Mouse (Mus musculus) limb, embryonic 11.5 days (tissue): ENCODE results near the gene Ciapin1. TPM values are rescaled to one million over a fixed set of nuclear protein-coding genes. Genes with fewer than 3 reads are reported as not detected.
"Not testable (repeated sequence)": the region's sequence is repeated elsewhere in the genome, so short reads cannot be mapped to it uniquely, and the experiment has no call there.

Experiments
- ATAC-seq: fragments of 200-750 bp; cut with Nextera tagmentation; 2 replicates; pipeline ENCODE4 v1.8.0; 2017; ENCODE audit warnings: low read depth; ENCODE audit not compliant: insufficient number of reproducible peaks, low FRiP score, low TSS enrichment
- DNase-seq: peaks from one replicate; pipeline ENCODE4 v3.0.0-alpha.2; 2015; ENCODE audit warnings: low spot score
- H3K27ac ChIP-seq: fragments of 300-500 bp; sonication (generic); replicated peaks from 2 replicates; pipeline ENCODE4 v1.5.1; 2014; ENCODE audit warnings: low read depth, mild to moderate bottlenecking, low read length
- H3K27me3 ChIP-seq: fragments of 300-500 bp; sonication (generic); 2 replicates; pipeline ENCODE4 v1.6.1; 2014; ENCODE audit warnings: mild to moderate bottlenecking, low read length, mixed read lengths; ENCODE audit not compliant: control insufficient read depth, insufficient read depth
- H3K36me3 ChIP-seq: fragments of 300-500 bp; sonication (generic); 2 replicates; pipeline ENCODE4 v1.6.1; 2014; ENCODE audit warnings: mild to moderate bottlenecking, low read length, moderate library complexity, mixed read lengths; ENCODE audit not compliant: control insufficient read depth, insufficient read depth
- H3K4me1 ChIP-seq: fragments of 300-500 bp; sonication (generic); 2 replicates; pipeline ENCODE4 v1.6.1; 2014; ENCODE audit warnings: low read length, mixed read lengths; ENCODE audit not compliant: control insufficient read depth, insufficient read depth
- H3K4me2 ChIP-seq: fragments of 300-500 bp; sonication (generic); 2 replicates; pipeline ENCODE4 v1.6.1; 2014; ENCODE audit warnings: low read depth, mild to moderate bottlenecking, moderate library complexity; ENCODE audit not compliant: severe bottlenecking
- H3K4me3 ChIP-seq: fragments of 300-500 bp; sonication (generic); 2 replicates; pipeline ENCODE4 v1.5.1; 2014; ENCODE audit warnings: low read depth, low read length
- H3K9ac ChIP-seq: fragments of 300-500 bp; sonication (generic); 2 replicates; pipeline ENCODE4 v1.6.1; 2014; ENCODE audit warnings: mild to moderate bottlenecking, low read length
- H3K9me3 ChIP-seq: fragments of 300-500 bp; sonication (generic); 2 replicates; pipeline ENCODE4 v1.6.1; 2016; ENCODE audit warnings: low read length; ENCODE audit not compliant: control insufficient read depth
- WGBS: fragments of 180-500 bp; shearing (Covaris S2); extraction: QIAGEN DNeasy Blood & Tissue Kit; methylation state at CpG from one replicate; pipeline ENCODE4 v1.1.7; 2014; 5-methylcytosine and 5-hydroxymethylcytosine counted together
- polyA plus RNA-seq: library from polyadenylated mRNA; unstranded; fragments of >200 nt; fragmentation: Nextera tagmentation; extraction: Ambion mirVana; gene quantifications from 2 replicates; pipeline ENCODE4 v1.2.1, GENCODE M21; 2014

Gene Ciapin1
- polyA plus RNA-seq, 1 experiment from 2014 or later, result 131 TPM

- H3K4me2 ChIP-seq, result no peak overlapping the region
- 0 out of 2 replicates have a peak, but pooled peaks cover 3% of the 10 kb centered on the region for H3K4me1 ChIP-seq
- DNase-seq, result no peak
- no peaks in the 10 kb centered on the region for H3K27me3 ChIP-seq
- no peak overlapping the region for H3K9ac ChIP-seq
- peaks cover 5% of the 10 kb centered on the region for H3K36me3 ChIP-seq
- H3K27ac ChIP-seq, result no peak overlapping the region
- no peaks in the 10 kb centered on the region for H3K9me3 ChIP-seq
- no peak overlapping the region for H3K4me3 ChIP-seq
- ATAC-seq, result no peak
- WGBS, result 83% methylated on average over 12 of the region's 12 CpGs
Observed at GRCm38 (mm10) chr8:94862487-94863220, 24.5 kb upstream of the Ciapin1 start.

- no peaks in the 10 kb centered on the region for H3K27me3 ChIP-seq
- ATAC-seq, result no peak
- H3K36me3 ChIP-seq, result peaks cover 5% of the 10 kb centered on the region
- 0 out of 2 replicates have a peak, but pooled peaks cover 3% of the 10 kb centered on the region for H3K4me1 ChIP-seq
- no peaks in the 10 kb centered on the region for H3K9me3 ChIP-seq
- peak; percentile 80 for DNase-seq
- H3K4me3 ChIP-seq, result no peak overlapping the region
- no peak overlapping the region for H3K27ac ChIP-seq
- WGBS, result 73% methylated on average over 8 of the region's 8 CpGs
- no peak overlapping the region for H3K9ac ChIP-seq
- H3K4me2 ChIP-seq, result no peak overlapping the region
Observed at GRCm38 (mm10) chr8:94861352-94861910, 23.3 kb upstream of the Ciapin1 start.

- Histone ChIP-seq H3K36me3 (peaks cover 6% of the 10 kb centered on the region), H3K27ac (peak within 1 kb of the TSS; percentile 55; the same call in 1 of the 2 replicates)
Observed at GRCm38 (mm10) chr8:94857346-94858173, 19.4 kb upstream of the Ciapin1 start, which contains the start of gene Polr2c. Polr2c (plus strand) TSS chr8:94857450.

GRCm38 (mm10) chr8:94857011-94857345, 18.8 kb upstream of the Ciapin1 start:
- DNase-seq, result no peak
- Histone ChIP-seq H3K4me1 (0 out of 2 replicates have a peak, but pooled peaks cover 3% of the 10 kb centered on the region), H3K36me3 (peaks cover 6% of the 10 kb centered on the region; the same call in 1 of the 2 replicates), H3K4me3 (peak overlapping the region; percentile 96), H3K4me2 (no peak overlapping the region), H3K9me3 (no peaks in the 10 kb centered on the region), H3K27ac (no peak overlapping the region), H3K9ac (no peak overlapping the region), H3K27me3 (no peaks in the 10 kb centered on the region)
- 0 out of 2 replicates have a peak, but pooled peaks have one; percentile 8 for ATAC-seq
- 35% methylated on average over 5 of the region's 5 CpGs for WGBS

More at GRCm38 (mm10) chr8:94857346-94858173, 19.4 kb upstream of the Ciapin1 start, which contains the start of gene Polr2c:
- ATAC-seq, result peak; percentile 64
- Histone ChIP-seq H3K9ac (peak within 1 kb of the TSS; percentile 91), H3K4me1 (0 out of 2 replicates have a peak, but pooled peaks cover 3% of the 10 kb centered on the region), H3K4me3 (peak within 1 kb of the TSS; percentile 96), H3K4me2 (peak within 1 kb of the TSS; percentile 78), H3K9me3 (no peaks in the 10 kb centered on the region), H3K27me3 (no peaks in the 10 kb centered on the region)
- DNase-seq, result peak; percentile 96
- under 1% methylated on average over 67 of the region's 68 CpGs for WGBS

- not testable (repeated sequence) for H3K4me3 ChIP-seq, H3K4me2 ChIP-seq, H3K27me3 ChIP-seq, H3K4me1 ChIP-seq, H3K27ac ChIP-seq, H3K9me3 ChIP-seq, DNase-seq, ATAC-seq, H3K9ac ChIP-seq
- WGBS, result 89% methylated on average over 11 of the region's 11 CpGs
- peaks cover 13% of the 10 kb centered on the region for H3K36me3 ChIP-seq
Observed at GRCm38 (mm10) chr8:94854761-94855160, 16.6 kb upstream of the Ciapin1 start.

GRCm38 (mm10) chr8:94850049-94850448, 11.9 kb upstream of the Ciapin1 start:
- H3K9me3 ChIP-seq, result no peaks in the 10 kb centered on the region
- ATAC-seq (no peak), DNase-seq (no peak)
- H3K4me2 ChIP-seq, result no peak overlapping the region
- no peaks in the 10 kb centered on the region for H3K4me1 ChIP-seq
- peaks cover 13% of the 10 kb centered on the region for H3K36me3 ChIP-seq
- WGBS, result 94% methylated on average over 5 of the region's 5 CpGs
- H3K27ac ChIP-seq, result no peak overlapping the region
- H3K27me3 ChIP-seq, result no peaks in the 10 kb centered on the region
- H3K9ac ChIP-seq, result no peak overlapping the region
- H3K4me3 ChIP-seq, result no peak overlapping the region

- WGBS, result 56% methylated on average over 2 of the region's 2 CpGs
- DNase-seq (no peak), ATAC-seq (no peak)
- Histone ChIP-seq H3K36me3 (0 out of 2 replicates have a peak, but pooled peaks cover 2% of the 10 kb centered on the region), H3K4me2 (no peak overlapping the region), H3K9me3 (no peaks in the 10 kb centered on the region), H3K9ac (no peak overlapping the region), H3K27me3 (no peaks in the 10 kb centered on the region), H3K4me3 (no peak overlapping the region), H3K4me1 (peaks cover 5% of the 10 kb centered on the region; the same call in 1 of the 2 replicates), H3K27ac (no peak overlapping the region)
Observed at GRCm38 (mm10) chr8:94841183-94841582, 3.0 kb upstream of the Ciapin1 start.

GRCm38 (mm10) chr8:94838600-94838999, 442 bp upstream of the Ciapin1 start:
- peaks cover 5% of the 10 kb centered on the region; the same call in 1 of the 2 replicates for H3K4me1 ChIP-seq
- no peak for DNase-seq
- peak; percentile 22; the same call in 1 of the 2 replicates for ATAC-seq
- H3K36me3 ChIP-seq, result no peaks in the 10 kb centered on the region
- under 1% methylated on average over 24 of the region's 24 CpGs for WGBS
- peak overlapping the region; percentile 76 for H3K4me2 ChIP-seq
- no peaks in the 10 kb centered on the region for H3K9me3 ChIP-seq
- H3K4me3 ChIP-seq, result peak overlapping the region; percentile 92
- H3K27ac ChIP-seq, result peak overlapping the region; percentile 65; the same call in 1 of the 2 replicates
- peak overlapping the region; percentile 90 for H3K9ac ChIP-seq
- H3K27me3 ChIP-seq, result no peaks in the 10 kb centered on the region
